Mouse (Mus musculus) heart, embryonic 14.5 days (tissue): ENCODE results near the gene BC067074. TPM values are rescaled to one million over a fixed set of nuclear protein-coding genes. Genes with fewer than 3 reads are reported as not detected.

Source experiments
- ATAC-seq: fragments of 200-750 bp; cut with Nextera tagmentation; 2 replicates; pipeline ENCODE4 v1.8.0; 2017; ENCODE audit warnings: low read depth, moderate TSS enrichment; ENCODE audit not compliant: insufficient number of reproducible peaks, insufficient read depth, low FRiP score
- H3K27ac ChIP-seq, 2 experiments: fragments of 200-500 bp in 1 of 2; fragments of 300-500 bp in 1 of 2; sonication (generic) in 1 of 2; replicated peaks in 1 of 2; 2 replicates each; pipeline ENCODE4 v1.5.1; 2012 to 2014; ENCODE audit warnings: low read depth in 2 of 2, low read length in 2 of 2, control low read depth in 1 of 2, mild to moderate bottlenecking in 1 of 2, mixed read lengths in 1 of 2; ENCODE audit not compliant: control insufficient read depth in 1 of 2, insufficient read depth in 1 of 2
- H3K27me3 ChIP-seq: fragments of 300-500 bp; sonication (generic); 2 replicates; pipeline ENCODE4 v1.6.1; 2014; ENCODE audit warnings: mild to moderate bottlenecking, low read length, control low read depth; ENCODE audit not compliant: control insufficient read depth, insufficient read depth
- H3K36me3 ChIP-seq: fragments of 300-500 bp; sonication (generic); 2 replicates; pipeline ENCODE4 v1.6.1; 2014; ENCODE audit warnings: mild to moderate bottlenecking, control low read depth, low read length, mixed read lengths; ENCODE audit not compliant: control insufficient read depth, insufficient read depth
- H3K4me1 ChIP-seq, 2 experiments: fragments of 200-500 bp in 1 of 2; fragments of 300-500 bp in 1 of 2; sonication (generic) in 1 of 2; 2 replicates each; pipeline ENCODE4 v1.6.1; 2012 to 2014; ENCODE audit warnings: low read length in 2 of 2, control low read depth in 1 of 2, mixed read lengths in 1 of 2; ENCODE audit not compliant: control insufficient read depth in 2 of 2, insufficient read depth in 2 of 2
- H3K4me2 ChIP-seq: fragments of 300-500 bp; sonication (generic); 2 replicates; pipeline ENCODE4 v1.6.1; 2014; ENCODE audit warnings: mild to moderate bottlenecking, low read length
- H3K4me3 ChIP-seq, 2 experiments: fragments of 200-500 bp in 1 of 2; fragments of 300-500 bp in 1 of 2; sonication (generic) in 1 of 2; 2 replicates each; pipeline ENCODE4 v1.5.1; 2012 to 2014; ENCODE audit warnings: low read length in 2 of 2, mild to moderate bottlenecking in 2 of 2, control low read depth in 1 of 2, low read depth in 1 of 2, moderate library complexity in 1 of 2; ENCODE audit not compliant: control insufficient read depth in 1 of 2, insufficient read depth in 1 of 2
- H3K9ac ChIP-seq: fragments of 300-500 bp; sonication (generic); 2 replicates; pipeline ENCODE4 v1.6.1; 2014; ENCODE audit warnings: mild to moderate bottlenecking, low read length
- H3K9me3 ChIP-seq: fragments of 300-500 bp; sonication (generic); 2 replicates; pipeline ENCODE4 v1.6.1; 2016; ENCODE audit warnings: low read length, control low read depth; ENCODE audit not compliant: control insufficient read depth
- WGBS: fragments of 180-500 bp; shearing (Covaris S2); extraction: QIAGEN DNeasy Blood & Tissue Kit; methylation state at CpG from one replicate; pipeline ENCODE4 v1.1.7; 2014; 5-methylcytosine and 5-hydroxymethylcytosine counted together
- polyA plus RNA-seq: library from polyadenylated mRNA; unstranded; fragments of >200 nt; fragmentation: Nextera tagmentation; extraction: Ambion mirVana; gene quantifications from 2 replicates; pipeline ENCODE4 v1.2.1, GENCODE M21; 2014

The BC067074 gene
- polyA plus RNA-seq, 1 experiment from 2014 or later: 3.0 TPM

- H3K4me3 ChIP-seq: no peak overlapping the region
- WGBS: 61% methylated on average over 3 of the region's 3 CpGs
- no peak overlapping the region for H3K4me2 ChIP-seq
- no peaks in the 10 kb centered on the region for H3K27me3 ChIP-seq
- no peak for ATAC-seq
- H3K27ac ChIP-seq: no peak overlapping the region
- H3K9me3 ChIP-seq: peaks cover 4% of the 10 kb centered on the region
- H3K36me3 ChIP-seq: no peaks in the 10 kb centered on the region
- no peak overlapping the region for H3K9ac ChIP-seq
- H3K4me1 ChIP-seq: no peaks in the 10 kb centered on the region
Measured at GRCm38 (mm10) chr13:113325678-113326077, 32.7 kb downstream of the BC067074 start.

DNA sequence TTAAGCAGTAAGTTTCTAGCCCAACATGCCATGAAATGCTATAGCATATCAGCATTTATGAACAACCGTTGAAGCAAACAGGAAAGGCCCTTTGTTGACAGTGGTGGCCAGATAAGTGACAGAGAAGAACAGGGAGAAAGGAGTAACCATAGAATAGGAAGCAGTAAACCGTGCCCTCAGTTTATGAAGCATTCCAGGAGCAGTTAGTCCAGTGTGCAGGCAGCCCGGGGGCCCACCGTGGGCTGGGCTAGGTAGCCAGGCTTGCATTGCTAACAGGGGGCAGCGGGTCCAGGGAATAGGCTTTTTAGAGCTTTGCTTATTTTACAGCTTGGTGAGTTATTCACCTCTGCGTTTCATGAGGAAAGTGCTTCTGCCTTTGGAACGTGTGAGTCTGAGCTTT, 39.3 kb downstream of the BC067074 start:
- Histone ChIP-seq H3K27me3 (no peaks in the 10 kb centered on the region), H3K9me3 (peaks cover 8% of the 10 kb centered on the region), H3K4me2 (no peak overlapping the region), H3K4me3 (no peak overlapping the region), H3K4me1 (no peaks in the 10 kb centered on the region), H3K27ac (no peak overlapping the region), H3K36me3 (no peaks in the 10 kb centered on the region), H3K9ac (no peak overlapping the region)
- WGBS: 60% methylated on average over 7 of the region's 7 CpGs
- no peak for ATAC-seq

- no peak overlapping the region for H3K9ac ChIP-seq
- no peak overlapping the region for H3K27ac ChIP-seq
- H3K9me3 ChIP-seq: peaks cover 8% of the 10 kb centered on the region
- 79% methylated on average over 6 of the region's 6 CpGs for WGBS
- no peak overlapping the region for H3K4me2 ChIP-seq
- H3K27me3 ChIP-seq: no peaks in the 10 kb centered on the region
- ATAC-seq: no peak
- no peaks in the 10 kb centered on the region for H3K36me3 ChIP-seq
- no peak overlapping the region for H3K4me3 ChIP-seq
- no peaks in the 10 kb centered on the region for H3K4me1 ChIP-seq
Measured at GRCm38 (mm10) chr13:113333374-113333773, 40.4 kb downstream of the BC067074 start.

DNA sequence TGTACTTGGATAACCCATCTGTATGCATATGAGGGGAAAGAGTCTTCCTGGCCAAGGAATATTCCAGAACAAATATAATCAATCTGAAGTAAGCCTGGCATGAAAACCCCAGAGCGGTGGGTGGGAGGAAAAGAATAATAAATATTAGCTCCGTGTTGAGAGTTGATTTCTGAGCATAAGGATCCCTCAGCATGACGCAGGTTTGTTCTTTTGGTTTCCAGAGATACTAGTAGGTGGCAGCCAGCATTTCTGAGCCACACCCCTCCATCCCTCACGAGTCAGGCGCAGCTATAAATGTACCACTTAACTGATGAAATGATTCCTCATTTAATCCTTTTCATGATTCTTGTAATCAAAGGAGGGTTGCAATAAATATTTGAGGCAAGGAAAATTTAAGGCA, 41.0 kb downstream of the BC067074 start:
- H3K27me3 ChIP-seq: no peaks in the 10 kb centered on the region
- no peak overlapping the region for H3K27ac ChIP-seq
- H3K9me3 ChIP-seq: peaks cover 8% of the 10 kb centered on the region
- H3K9ac ChIP-seq: no peak overlapping the region
- H3K4me2 ChIP-seq: no peak overlapping the region
- no peaks in the 10 kb centered on the region for H3K4me1 ChIP-seq
- no peak for ATAC-seq
- no peaks in the 10 kb centered on the region for H3K36me3 ChIP-seq
- 75% methylated on average over 5 of the region's 5 CpGs for WGBS
- no peak overlapping the region for H3K4me3 ChIP-seq

- Histone ChIP-seq H3K4me3 (no peak overlapping the region), H3K4me1 (no peaks in the 10 kb centered on the region), H3K36me3 (no peaks in the 10 kb centered on the region), H3K9ac (no peak overlapping the region), H3K27me3 (no peaks in the 10 kb centered on the region), H3K9me3 (peaks cover 11% of the 10 kb centered on the region), H3K4me2 (no peak overlapping the region), H3K27ac (no peak overlapping the region)
- no peak for ATAC-seq
- WGBS: 52% methylated on average over 4 of the region's 4 CpGs
Measured at GRCm38 (mm10) chr13:113334773-113335172, 41.8 kb downstream of the BC067074 start.

- no peaks in the 10 kb centered on the region for H3K4me1 ChIP-seq
- 54% methylated on average over 6 of the region's 6 CpGs for WGBS
- no peak overlapping the region for H3K4me3 ChIP-seq
- no peak overlapping the region for H3K9ac ChIP-seq
- H3K27me3 ChIP-seq: no peaks in the 10 kb centered on the region
- no peak overlapping the region for H3K27ac ChIP-seq
- H3K36me3 ChIP-seq: no peaks in the 10 kb centered on the region
- no peak for ATAC-seq
- H3K4me2 ChIP-seq: no peak overlapping the region
- 0 out of 2 replicates have a peak, but pooled peaks cover 2% of the 10 kb centered on the region for H3K9me3 ChIP-seq
Measured at GRCm38 (mm10) chr13:113337223-113337858, 44.4 kb downstream of the BC067074 start.

DNA sequence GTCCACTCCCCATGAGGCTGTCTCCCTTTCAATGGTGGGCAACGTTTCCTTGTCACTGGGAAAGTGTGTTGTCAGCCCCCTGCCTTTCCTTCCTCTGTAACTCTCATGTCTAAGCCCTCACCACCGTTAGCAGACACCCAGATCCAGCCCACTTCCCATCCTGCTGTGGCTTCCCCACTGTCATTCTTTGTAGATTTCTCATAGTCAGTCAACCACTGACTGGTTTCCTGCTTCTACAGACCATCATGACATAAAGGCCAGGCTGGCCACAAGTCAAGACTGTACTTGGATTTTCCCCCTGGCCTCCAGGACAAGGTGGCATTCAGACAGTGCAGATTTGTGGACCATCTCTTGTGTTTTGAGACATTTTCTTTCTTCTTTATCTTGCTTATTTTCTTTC, 47.7 kb downstream of the BC067074 start:
- 0 out of 2 replicates have a peak, but pooled peaks cover 2% of the 10 kb centered on the region for H3K9me3 ChIP-seq
- H3K4me3 ChIP-seq: no peak overlapping the region
- no peaks in the 10 kb centered on the region for H3K27me3 ChIP-seq
- H3K27ac ChIP-seq: no peak overlapping the region
- no peaks in the 10 kb centered on the region; a peak in 1 of 4 replicates for H3K4me1 ChIP-seq
- no peak for ATAC-seq
- no peak overlapping the region for H3K9ac ChIP-seq
- no peaks in the 10 kb centered on the region for H3K36me3 ChIP-seq
- H3K4me2 ChIP-seq: no peak overlapping the region
- WGBS: 62% methylated on average over 2 of the region's 2 CpGs

DNA sequence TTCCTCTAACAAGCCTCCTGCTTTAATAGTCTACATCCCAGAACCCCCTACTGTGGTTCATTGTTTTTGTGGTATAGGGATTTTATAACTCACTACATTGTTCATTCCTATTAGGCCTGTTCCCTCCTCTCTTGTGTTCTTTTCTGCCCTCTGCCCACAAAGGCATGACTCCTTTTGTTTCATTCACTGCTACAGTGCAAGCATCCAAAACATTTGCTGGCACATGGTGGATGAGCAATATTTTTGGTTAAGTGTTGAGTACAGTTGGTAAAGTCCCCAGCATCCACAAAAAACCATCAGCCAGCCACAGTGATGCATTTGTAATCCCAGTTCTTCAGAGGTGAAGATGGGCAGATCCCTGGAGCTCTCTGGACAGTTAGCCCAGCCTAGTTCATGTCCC, 48.2 kb downstream of the BC067074 start:
- H3K36me3 ChIP-seq: no peaks in the 10 kb centered on the region
- no peak overlapping the region for H3K4me3 ChIP-seq
- H3K9me3 ChIP-seq: 0 out of 2 replicates have a peak, but pooled peaks cover 2% of the 10 kb centered on the region
- ATAC-seq: no peak
- no peaks in the 10 kb centered on the region for H3K27me3 ChIP-seq
- no peak overlapping the region for H3K27ac ChIP-seq
- H3K9ac ChIP-seq: no peak overlapping the region
- no peak overlapping the region for H3K4me2 ChIP-seq
- no peaks in the 10 kb centered on the region; a peak in 1 of 4 replicates for H3K4me1 ChIP-seq
